Mouse (Mus musculus) forebrain, embryonic 15.5 days (tissue): Measurements from ENCODE around the gene Col8a1. TPM values are rescaled to one million over a fixed set of nuclear protein-coding genes. Genes with fewer than 3 reads are reported as not detected.

Source experiments
- ATAC-seq: fragments of 200-750 bp; cut with Nextera tagmentation; replicated peaks from 2 replicates; pipeline ENCODE4 v1.8.0; 2017; ENCODE audit warnings: mild to moderate bottlenecking, moderate TSS enrichment, moderate library complexity
- H3K27ac ChIP-seq: fragments of 300-500 bp; sonication (generic); replicated peaks from 2 replicates; pipeline ENCODE4 v1.5.1; 2015; ENCODE audit warnings: mild to moderate bottlenecking, inconsistent platforms
- H3K27me3 ChIP-seq: fragments of 300-500 bp; sonication (generic); 2 replicates; pipeline ENCODE4 v1.6.1; 2015; ENCODE audit warnings: inconsistent platforms
- H3K36me3 ChIP-seq: fragments of 300-500 bp; sonication (generic); 2 replicates; pipeline ENCODE4 v1.6.1; 2015; ENCODE audit warnings: mild to moderate bottlenecking, inconsistent platforms
- H3K4me1 ChIP-seq: fragments of 300-500 bp; sonication (generic); 2 replicates; pipeline ENCODE4 v1.6.1; 2015; ENCODE audit warnings: inconsistent platforms
- H3K4me2 ChIP-seq: fragments of 300-500 bp; sonication (generic); replicated peaks from 2 replicates; pipeline ENCODE4 v1.6.1; 2015; ENCODE audit warnings: mild to moderate bottlenecking, inconsistent platforms
- H3K4me3 ChIP-seq: fragments of 300-500 bp; sonication (generic); 2 replicates; pipeline ENCODE4 v1.5.1; 2015; ENCODE audit warnings: mild to moderate bottlenecking, inconsistent platforms
- H3K9ac ChIP-seq: fragments of 300-500 bp; sonication (generic); replicated peaks from 2 replicates; pipeline ENCODE4 v1.6.1; 2015; ENCODE audit warnings: mild to moderate bottlenecking, inconsistent platforms
- H3K9me3 ChIP-seq: fragments of 300-500 bp; sonication (generic); 2 replicates; pipeline ENCODE4 v1.6.1; 2016; ENCODE audit warnings: inconsistent platforms
- WGBS: fragments of 180-500 bp; shearing (Covaris S2); methylation state at CpG from one replicate; pipeline ENCODE4 v1.1.7; 2015; ENCODE audit warnings: mixed read lengths; 5-methylcytosine and 5-hydroxymethylcytosine counted together
- polyA plus RNA-seq: library from polyadenylated mRNA; unstranded; fragments of >200 nt; fragmentation: Nextera tagmentation; extraction: Ambion mirVana; gene quantifications from 2 replicates; pipeline ENCODE4 v1.2.1, GENCODE M21; 2015

Col8a1 gene
- polyA plus RNA-seq, 1 experiment from 2014 or later = 6.0 TPM

DNA sequence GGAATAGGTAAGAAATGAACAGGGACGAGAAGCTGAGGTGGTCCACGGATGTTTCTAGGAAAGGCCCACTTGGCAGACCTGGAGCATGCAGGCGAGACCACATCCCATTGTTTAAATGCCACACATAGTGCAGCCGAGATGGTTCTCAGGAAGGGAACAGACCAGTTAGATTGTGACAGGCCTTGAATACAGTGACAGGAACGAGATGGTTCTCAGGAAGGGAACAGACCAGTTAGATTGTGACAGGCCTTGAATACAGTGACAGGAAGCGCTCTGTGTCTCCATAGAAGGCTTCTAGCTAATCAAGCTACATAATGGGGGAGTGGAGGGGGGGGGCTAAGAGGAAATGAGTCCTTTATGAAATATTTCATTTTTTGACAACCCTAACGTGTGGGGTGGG lies 174.5 kb downstream of the Col8a1 start:
- Histone ChIP-seq H3K9me3 (no peaks in the 10 kb centered on the region), H3K4me3 (no peak overlapping the region), H3K4me1 (no peaks in the 10 kb centered on the region; the same call in 1 of the 2 replicates), H3K27ac (no peak overlapping the region), H3K9ac (no peak overlapping the region), H3K36me3 (no peaks in the 10 kb centered on the region), H3K4me2 (no peak overlapping the region), H3K27me3 (no peaks in the 10 kb centered on the region)
- ATAC-seq = no peak
- 69% methylated on average over 7 of the region's 7 CpGs for WGBS

DNA sequence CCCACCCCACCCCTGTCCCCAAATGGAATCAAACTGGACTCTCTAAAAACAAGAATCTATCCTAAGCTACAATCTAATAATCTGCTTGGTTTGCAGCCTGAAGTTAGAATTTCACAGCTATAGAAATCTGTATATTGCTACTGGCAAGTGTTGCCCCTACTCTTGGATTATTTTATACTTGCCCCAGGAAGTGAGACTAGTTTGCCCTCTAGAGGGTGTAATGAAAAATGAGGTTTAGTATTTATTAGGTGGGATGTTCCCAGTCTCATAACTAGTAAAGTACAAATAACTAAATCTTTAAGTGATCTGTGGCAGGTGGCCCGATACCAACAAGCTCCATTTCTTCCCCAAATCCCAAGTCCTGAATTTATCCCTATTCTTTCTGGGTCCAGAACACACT lies 177.0 kb downstream of the Col8a1 start:
- no peaks in the 10 kb centered on the region for H3K36me3 ChIP-seq
- no peak overlapping the region for H3K27ac ChIP-seq
- WGBS = 90% methylated on average over 1 of the region's 1 CpGs
- no peak overlapping the region for H3K9ac ChIP-seq
- ATAC-seq = no peak
- H3K4me2 ChIP-seq = no peak overlapping the region
- H3K4me3 ChIP-seq = no peak overlapping the region
- H3K27me3 ChIP-seq = no peaks in the 10 kb centered on the region
- H3K9me3 ChIP-seq = no peaks in the 10 kb centered on the region
- no peaks in the 10 kb centered on the region; the same call in 1 of the 2 replicates for H3K4me1 ChIP-seq

DNA sequence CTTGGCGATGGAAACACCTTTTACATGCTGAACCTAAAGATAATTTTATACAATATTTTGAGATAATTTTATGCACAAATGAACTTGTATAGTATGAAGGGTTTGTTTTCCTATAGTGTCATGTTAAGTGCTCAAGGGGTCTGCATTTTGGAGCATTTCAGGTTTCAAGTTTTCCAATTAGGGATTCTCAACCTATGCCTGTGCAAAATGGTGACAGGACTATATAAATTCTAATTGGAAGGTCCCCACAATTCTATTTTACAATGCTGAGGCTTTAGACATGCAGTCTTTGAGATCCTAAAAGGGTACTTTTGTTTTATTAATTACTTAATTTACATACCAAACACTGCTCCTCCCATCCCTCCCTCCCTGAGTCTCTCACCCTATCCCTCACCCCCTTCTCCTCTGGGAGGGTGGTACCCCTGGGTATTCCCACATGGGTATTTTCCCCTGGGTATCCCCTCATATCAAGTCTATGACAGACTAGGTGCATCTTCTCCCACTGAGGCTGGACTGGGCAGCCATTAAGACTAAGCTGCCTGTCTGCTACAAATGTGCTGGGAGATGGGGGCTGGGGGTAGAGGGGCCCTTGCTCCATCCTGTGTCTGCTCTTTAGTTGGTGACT lies 178.7 kb downstream of the Col8a1 start:
- Histone ChIP-seq H3K9ac (no peak overlapping the region), H3K27me3 (no peaks in the 10 kb centered on the region), H3K4me1 (no peaks in the 10 kb centered on the region; the same call in 1 of the 2 replicates), H3K36me3 (no peaks in the 10 kb centered on the region), H3K4me2 (no peak overlapping the region), H3K27ac (no peak overlapping the region), H3K9me3 (no peaks in the 10 kb centered on the region), H3K4me3 (no peak overlapping the region)
- 56% methylated on average over 1 of the region's 1 CpGs for WGBS
- peak; percentile 60; the same call in 1 of the 2 replicates for ATAC-seq

Other genes starting within 250 kb of the Col8a1 start
- gene Cmss1, start 147.9 kb downstream of the Col8a1 start, polyA plus RNA-seq = 41.8 and 42.6 TPM in 2 replicates